Mouse (Mus musculus) lung, postnatal 10 days (tissue): ENCODE measurements at regions not wholly inside any gene's neighbourhood (a gene's known extent, or its start where the extent isn't known, plus 50 kb on each side); places are given as distances from the start of the nearest gene placed in this dataset.

Source experiments
- DNase-seq: peaks from one replicate; pipeline ENCODE4 v3.0.0; 2021

DNA sequence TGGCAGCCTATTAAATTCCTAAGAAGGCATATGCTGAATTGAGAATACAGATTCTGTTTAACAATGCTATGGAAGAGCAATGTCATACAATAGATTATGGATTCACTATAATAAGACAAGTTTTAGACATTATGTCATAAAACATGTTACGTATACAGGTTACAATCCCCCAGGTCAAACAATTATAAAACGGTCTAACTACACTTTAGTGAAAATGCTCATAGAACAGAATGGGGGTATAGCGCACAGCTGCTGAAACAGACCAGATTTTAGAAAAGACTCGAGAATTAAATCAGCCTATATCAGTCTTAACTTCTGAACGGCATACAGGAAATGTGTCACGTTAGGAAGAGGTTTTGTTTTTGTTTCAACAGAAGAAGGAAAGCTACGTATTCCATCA is 660.5 kb upstream of the Sel1l start:
- DNase-seq: no peak

DNA sequence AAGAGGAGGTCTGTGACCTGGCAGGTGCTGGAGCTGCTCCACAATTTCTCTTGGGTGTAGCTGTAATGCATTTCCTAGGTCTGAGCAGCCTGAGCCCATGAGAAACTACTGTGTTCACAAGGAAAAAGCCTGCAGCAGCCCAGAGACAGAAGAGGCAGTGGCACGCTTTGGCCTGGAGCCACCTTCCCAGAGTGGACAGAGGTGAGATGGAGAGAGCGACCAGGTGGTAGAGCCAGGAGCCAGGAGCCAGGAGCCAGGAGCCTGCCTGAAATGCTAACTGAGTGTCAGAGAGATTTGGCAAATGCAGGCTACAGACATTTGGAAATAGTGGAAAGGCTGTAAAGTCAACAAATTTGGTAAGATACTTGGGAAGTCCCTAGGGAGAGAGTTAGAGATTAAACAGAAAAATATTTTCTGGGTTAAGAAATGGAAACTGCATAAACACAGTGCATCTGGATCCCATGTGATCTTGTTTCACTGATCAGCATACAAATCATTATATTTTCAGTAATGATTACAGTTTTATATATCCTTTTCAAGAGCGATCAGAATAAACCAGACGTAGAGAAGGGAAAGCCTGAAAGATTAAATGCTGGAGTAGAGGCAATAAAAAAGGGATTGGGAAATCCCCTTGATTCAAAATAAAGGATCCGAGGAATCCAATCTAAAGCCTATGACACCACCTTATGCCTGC is 660.0 kb upstream of the Sel1l start:
- no peak for DNase-seq

DNA sequence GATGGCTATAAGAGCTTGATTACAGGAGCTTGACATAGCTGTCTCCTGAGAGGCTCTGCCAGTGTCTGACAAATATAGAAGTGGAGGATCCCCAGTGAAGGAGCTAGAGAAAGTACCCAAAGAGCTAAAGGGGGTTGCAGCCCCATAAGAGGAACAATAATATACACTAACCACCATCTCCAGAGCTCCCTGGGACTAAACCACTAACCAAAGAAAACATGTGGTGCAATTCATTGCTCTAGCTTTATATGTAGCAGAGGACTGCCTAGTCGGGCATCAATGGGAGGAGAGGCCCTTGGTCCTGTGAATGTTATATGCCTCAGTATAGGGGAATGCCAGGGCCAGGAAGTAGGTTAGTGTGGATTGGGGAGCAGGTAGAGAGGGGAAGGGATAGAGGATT is 635.0 kb upstream of the Sel1l start:
- no peak for DNase-seq

DNA sequence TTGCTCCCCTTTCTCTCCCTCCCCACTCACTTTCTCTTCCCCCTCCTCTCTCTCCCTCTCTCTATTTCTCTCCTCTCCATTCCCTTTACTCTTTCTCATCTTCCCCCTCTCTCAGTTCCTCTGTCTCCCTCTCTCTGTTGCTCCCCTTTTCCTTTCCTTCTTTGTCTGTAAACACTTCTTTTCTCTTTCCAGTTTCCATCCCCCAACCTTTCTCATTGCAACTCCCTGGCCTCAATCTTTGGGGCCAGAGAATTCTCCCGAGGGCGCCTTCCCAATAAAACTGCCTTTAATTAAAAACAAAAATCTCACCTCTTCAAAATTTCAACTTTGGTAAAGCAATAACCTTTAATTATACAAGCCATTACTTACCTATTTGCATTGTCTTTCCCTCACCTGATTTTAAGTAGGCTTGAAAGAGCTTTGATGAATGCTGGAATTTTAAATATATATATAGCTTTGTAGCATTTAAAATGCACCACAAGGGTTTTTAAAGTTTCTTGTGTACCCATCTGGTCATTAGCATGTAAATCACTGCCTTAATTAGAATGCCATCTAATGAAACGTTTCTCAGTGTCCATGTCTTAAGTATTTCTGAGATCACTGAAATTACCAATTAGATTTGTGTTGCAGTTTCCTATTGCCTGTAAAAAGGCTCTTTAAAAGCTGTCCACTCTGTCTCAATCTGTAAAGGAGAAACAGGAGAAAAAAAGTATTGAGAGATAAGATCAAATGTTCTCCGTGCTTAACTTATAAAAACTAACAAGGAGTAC is 625.5 kb upstream of the Sel1l start:
- no peak for DNase-seq

DNA sequence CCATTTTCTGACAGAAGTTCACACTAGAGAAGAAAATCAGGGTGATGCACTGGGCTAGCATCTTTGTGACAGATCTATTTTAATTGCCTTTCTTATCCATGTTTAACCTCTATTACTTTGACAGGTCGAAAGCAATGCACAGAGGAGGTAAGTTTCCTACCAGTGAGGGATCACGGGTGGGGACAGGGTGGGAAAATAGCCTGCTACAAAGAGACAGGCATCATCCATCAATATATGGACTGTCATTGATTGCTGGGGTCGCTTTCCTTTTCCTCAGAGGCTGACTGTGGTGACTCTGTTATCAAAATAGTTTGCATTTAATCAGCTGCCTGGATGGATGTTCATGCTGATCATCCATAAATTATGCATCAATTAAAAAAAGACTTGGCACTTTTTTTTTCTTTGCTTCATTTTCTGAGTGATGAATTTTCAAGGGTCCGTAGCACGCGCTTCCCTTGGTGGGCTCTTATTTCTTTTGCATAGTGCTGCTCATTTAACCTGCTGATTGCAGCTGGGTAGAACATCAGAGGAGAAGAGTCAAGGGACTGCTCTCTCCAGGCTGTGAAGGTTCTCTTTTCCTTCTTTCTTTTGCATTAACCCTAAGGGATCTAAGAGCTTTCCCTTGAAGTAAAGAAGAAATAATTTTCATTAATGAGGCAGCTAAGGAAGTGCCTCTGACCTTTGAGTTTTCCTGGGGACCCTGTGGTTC is 602.3 kb upstream of the Sel1l start:
- DNase-seq: no peak

DNA sequence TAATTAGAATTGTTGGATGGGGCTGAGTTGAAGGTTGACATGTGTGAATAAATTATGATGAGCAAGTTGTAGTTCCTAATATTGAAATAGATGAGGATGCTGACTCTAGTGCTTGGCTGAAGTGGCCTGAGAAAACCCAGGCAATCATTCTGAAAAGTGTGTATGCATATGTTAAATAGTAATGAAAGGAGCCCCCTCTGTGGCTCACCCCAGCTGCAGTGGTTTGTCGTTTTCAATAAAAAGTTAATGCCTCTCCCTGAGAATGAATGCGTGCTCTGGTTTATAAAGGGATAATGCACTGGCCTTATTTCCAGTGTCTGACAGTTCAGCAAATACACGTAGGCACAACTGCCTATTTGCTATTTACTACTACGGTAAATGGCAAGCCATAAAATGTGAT is 569.5 kb upstream of the Sel1l start:
- DNase-seq: no peak

DNA sequence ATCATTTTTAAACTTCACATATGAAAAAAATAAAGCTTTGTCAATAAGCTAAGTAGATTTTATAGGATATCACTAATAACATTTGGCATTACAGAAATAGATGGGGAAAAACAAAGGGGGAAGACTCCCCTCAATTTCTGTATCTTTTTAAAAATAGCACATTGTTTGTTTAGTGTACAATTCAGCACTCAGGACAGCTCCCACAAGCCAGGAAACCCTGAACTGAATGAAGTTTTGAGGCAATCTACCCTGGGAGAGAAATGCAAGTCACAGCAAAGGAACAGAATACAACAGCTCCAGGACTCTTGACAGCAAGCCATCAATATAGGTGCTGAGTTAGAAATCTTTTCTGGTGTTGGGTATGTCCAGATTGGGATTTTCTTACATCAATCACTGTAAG is 556.5 kb upstream of the Sel1l start:
- DNase-seq: no peak

DNA sequence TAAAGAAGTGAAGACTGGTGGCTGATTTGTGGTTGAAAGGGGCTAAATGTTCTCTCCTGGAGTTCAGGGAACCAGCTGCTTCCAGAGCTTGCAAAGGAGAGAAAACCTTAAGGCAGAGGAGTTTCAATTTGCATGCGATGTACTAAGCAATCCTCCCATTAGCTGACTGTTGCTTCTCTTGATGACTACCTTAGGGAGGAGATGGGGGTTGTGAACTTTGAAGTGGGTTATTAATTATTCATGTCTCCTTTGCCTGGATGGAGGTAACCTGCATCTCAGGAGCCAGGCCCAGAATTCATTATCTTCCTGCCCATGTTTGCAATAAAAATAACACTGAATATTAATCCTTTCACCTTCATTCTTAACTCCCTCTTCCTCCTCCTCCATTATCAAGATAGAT is 552.0 kb upstream of the Sel1l start:
- DNase-seq: no peak

DNA sequence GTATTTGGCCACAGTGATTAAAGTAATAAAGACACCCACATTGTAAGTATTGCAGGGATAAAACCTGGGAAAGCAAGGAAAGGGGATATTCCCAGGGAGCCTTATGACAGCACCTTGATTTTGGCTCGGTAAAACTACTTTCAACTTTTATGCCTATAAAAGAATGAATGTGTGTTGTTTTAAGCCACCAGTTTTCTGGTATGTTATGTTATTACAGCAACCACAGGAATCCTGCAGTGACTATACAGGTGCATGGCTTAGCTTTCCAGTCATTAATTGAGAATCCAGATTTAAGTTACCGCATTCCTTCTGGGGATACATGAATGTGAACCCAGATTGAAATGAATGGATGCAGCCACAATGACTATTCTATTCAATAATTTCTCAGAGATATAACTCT is 537.2 kb upstream of the Sel1l start:
- no peak for DNase-seq

DNA sequence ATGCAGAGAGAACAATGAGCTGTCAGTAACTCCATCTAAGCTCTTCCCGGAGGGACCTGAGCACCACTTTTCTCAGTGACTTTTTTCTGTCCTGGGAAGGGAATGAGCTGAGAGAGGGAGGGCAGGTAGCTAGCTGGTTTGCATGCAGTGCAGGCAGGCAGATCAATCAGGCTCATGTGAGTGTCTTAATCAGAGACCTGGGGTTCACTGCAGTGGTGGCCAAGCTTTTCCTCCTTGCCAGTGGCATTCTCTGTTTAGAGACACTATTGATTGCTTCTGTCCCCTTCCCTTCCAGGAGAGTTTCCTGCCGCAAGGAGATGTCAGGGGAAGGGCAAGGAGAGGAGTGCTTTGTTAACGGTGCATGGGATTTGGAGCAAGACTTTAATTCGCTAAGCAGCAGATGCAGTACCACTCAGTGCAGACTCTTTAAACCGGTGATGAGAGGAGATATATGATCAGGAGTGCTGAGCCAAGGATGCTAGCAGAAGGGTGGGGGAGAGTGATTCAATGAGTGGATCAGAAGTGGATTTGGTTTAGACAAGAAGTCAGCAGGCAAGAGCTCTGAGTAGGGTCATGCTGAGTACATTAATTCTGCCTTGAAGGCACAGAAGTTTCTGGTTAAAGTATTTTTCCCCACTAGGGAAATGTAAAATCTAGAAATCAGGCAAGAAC is 535.4 kb upstream of the Sel1l start:
- DNase-seq: no peak

DNA sequence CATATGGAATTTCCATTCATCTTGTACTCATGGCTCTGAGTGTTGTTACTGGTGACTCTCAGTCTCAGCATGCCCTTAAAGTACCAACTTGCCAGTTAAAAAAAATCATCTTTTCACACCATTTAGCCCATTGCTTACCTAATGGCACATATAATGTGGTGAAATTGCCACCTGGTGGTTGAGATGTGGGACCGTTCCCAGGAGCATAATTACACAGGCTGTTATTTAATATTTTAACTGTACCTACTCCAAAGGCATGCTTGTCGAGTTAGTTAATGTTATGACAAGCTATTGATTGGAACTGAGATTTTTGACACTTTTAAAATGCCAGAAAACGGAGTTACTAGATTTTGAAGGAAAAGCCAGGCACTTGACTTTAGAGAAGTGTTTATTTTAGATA is 530.2 kb upstream of the Sel1l start:
- peak; percentile 2 for DNase-seq

DNA sequence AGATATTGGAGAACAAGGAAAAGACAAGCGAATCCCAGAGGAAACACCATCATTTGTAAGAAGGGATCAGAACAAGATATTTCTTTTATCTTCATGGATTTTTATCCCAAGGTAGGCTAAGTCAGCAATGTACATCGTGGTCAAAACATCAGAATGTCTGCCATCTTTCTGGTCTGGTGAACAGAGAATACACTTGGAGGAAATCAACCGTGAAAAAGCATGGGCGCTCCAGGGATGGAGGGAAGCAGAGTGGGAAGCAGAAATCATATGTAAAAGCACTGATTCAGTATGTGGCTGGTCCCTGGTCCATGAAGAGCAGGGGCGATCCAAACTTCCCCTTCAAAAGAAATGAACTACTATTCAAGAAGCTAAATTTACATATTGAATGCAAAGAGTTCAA is 517.0 kb upstream of the Sel1l start:
- DNase-seq: no peak

DNA sequence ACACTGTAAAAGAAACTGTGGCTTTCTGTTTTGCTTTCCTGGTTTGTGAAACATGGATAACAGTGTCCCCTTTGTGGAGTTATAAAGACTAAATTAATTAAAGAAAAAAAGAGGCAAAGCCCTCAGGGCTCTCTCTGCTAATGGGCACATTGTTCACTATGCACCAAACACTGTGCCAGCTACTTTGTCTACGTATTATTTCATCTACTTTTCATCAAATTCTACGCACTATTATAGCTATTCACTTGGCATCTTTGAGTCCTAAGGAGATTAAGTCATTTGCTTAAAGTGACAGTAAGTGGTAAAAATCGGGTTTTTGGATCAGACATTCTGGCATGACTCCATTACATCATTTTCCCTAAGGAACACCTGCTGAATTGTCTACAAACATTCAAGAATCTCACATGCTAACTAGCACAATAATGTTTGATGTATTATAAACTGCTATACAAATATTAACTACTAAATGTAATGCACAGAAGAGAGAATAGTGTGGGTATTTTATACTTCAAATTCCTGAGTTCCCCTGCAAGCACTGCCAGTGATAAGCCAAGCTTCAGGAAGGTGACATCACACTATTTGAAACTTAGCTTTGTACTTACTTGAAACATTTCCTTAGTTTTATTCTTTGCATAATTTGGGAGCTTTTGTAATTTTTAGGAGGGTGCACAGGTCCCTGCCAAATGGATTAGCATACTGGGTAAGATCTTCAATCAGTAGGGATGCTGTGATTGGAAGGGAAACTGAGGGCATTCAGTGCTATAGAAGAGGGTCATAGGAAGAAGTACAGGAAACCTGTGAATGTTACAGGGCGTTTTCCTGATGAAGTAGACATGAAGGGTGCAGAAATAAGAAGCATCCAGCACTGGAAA is 504.7 kb upstream of the Sel1l start:
- DNase-seq: no peak

DNA sequence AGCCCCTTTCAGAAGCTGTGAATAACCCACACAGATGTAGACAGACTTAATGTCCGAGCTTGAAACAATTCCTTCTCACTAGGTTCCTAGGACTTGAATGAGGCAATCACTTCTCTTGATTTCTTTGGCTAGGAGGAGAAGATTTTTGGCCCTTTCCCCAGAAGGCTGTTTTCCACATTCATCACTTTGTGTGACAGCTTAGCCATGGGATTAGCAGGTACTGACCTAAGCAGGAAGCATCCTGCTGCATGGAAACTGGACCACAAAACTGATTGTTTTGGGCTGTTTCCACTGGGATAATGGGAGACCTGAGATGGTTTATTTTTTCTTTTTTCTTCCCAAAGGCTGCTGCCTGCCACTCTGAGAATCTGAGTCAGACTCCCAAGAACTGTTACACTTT is 469.3 kb upstream of the Sel1l start:
- no peak for DNase-seq

DNA sequence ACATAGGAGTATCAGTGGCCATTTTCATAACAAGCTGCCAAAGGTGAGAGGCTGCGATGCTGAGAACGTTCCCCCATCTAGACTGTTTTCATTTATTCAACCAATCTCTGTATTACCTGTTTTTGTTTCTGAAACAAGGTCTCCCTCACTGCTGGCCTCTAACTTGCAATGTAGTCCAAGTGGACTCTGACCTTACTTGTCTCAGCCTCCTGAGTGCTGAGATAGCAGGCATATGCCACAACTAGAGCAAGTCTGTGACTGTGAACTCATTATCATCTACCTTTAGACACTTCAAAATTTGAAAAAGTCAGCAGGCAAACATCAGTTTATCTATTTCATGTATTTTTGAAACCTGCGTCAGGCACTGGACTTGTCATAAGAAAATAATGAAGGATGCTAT is 468.7 kb upstream of the Sel1l start:
- no peak for DNase-seq

DNA sequence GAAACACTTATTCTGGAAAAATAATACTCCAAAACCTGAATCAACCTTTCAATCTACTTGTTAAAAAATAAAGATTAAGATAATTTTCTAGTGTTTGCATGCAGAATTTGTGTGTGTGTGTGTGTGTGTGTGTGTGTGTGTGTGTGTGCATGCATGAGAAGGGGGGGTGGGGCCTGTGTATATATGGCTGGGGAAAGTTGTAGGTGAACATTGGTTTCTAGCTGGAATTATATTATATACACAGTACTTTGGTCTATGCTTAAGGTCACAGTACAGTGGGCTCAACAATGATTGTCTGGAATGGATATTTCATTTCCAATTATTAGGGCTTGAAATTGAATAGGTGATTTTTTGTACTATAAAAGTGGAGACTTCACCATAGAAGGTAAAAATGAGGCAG is 467.3 kb upstream of the Sel1l start:
- no peak for DNase-seq

DNA sequence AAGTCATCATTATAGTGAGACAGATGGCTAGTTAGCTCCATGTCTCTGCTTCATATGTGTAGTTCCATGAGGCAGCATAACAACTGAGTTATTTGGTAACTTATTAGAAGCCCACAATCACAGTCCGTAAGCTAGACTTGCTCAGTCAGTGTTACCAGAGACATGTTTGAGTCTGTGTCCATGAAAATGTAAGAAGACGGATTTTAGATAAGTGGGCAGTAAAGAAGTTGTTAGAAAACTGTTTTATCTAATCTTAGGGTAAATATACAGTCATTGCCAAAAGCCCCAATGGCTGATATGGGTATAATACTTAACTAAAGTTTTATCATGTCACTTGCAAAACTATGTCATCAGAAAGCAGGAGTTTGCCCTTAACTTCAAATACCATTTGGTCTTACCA is 466.9 kb upstream of the Sel1l start:
- no peak for DNase-seq

DNA sequence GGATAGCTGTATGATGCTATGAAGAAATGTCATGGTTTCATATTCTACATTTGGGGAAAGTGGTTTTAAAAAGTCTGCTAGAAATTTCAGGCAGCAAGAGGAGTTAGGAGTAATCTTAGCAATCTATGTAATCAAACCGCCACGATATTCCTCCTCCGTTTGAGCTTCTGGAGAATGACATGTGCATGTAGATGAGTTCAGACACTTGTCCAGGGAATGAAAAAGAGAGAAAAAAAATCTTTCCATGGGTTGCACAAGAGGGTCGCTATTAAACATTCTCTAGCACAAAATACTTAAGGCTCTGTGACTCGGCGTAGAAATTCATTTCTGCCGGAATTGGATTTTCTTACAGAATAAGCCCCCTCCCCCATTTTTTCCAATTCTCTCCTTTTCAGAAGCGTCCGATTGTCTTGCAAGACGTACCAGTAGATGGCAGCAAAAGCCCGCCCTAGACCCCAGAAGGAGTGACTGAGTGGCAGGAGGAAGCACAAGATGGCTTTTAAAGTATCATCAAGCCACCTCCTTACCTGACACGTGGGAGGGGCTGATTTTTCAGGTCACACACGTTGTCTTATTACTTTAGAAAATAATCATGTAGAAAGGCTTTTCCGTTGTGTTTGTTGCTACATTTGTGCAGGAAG is 454.1 kb upstream of the Sel1l start:
- peak; percentile 62 for DNase-seq

DNA sequence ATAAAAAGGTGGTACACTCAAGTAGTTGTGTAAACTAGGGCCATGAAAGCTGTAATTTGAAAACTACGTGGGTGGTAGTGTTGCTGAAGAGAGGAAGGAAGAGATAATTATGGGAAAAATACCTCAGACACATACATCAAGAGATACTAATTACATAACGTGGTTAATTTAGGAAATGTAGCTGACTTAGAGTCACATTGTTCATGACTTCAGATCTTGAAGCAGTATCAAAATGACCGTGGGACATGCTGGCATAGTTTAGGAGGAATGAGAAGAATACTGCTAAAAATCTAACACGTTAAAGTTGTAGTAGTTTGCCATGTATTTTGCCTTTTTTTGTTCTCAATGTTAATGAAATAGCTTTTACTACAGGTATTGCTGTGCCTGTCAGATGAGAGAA is 445.9 kb upstream of the Sel1l start:
- DNase-seq: no peak

DNA sequence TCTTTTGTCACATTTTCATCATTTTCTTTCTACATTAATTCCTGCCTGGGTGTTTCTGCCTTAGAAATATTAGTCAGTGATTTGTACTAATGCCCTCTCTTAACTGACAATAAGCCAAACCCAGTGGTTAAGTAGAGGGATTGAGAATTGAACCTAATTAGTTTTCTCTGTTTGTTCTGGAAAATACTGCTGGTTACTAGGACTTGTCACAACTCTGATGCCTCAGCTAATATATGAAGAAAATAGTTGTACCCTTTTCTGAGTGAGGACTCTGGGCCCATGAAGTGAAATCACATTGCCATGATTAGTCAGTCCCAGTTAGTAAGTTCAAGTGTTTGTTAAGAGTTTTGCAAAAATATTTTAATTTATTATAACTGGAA is 444.4 kb upstream of the Sel1l start:
- DNase-seq: no peak

DNA sequence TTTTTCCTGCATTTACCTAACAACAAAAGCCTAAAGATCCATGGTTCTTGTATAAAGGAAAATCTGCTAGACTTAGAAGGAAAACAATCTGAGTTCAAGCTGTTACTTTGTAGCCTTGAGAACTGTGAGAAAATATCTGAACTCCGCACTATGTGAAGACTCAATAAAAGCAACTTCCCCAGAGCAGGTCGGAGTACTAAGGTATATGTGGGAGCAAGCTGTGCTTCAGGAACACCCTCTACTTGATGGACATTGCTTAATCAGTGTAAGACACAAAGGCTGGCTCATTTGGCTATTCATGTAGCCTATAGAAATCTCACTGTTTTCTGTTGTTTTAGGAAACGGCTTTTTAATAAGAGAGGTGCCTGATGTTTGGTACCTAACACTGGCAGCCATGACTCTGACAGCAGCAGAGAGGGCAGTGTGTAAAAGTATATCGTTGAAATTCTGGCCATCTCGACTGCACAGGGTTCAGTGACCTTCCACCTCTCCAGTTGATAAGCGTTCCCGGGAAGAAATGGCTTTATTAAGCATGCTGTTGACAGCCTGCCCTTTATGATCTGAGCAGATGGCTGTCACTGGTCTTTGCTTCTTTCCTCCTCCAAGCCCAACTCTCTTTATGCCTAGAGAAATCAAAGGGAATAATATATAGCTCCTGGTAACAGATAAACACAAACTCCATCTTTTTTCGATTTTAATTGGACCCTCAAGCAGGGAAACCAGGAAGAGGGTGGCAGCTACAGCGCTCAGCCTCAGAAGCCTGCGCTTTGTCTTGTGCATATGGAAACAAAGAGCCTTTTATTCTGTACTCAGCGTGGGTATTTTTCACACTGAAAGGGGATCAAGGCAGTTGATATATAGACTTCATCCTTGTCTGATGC is 443.7 kb upstream of the Sel1l start:
- DNase-seq: no peak
